Mouse (Mus musculus) spleen, adult 2 months (tissue): ENCODE results near the gene Ampd1.

Experiments used
- CTCF ChIP-seq: fragments of 200-500 bp; IDR thresholded peaks from 2 replicates; pipeline ENCODE4 v1.5.1; 2011; ENCODE audit warnings: mild to moderate bottlenecking, inconsistent platforms; ENCODE audit not compliant: insufficient read depth, insufficient read length, insufficient replicate concordance; ENCODE audit errors: extremely low read depth
- POLR2A ChIP-seq: fragments of 200-500 bp; IDR thresholded peaks from 2 replicates; pipeline ENCODE4 v1.6.1; 2011; ENCODE audit warnings: low read depth, low read length, inconsistent platforms

GRCm38 (mm10) chr3:103145336-103145735 lies 71.5 kb downstream of the Ampd1 start:
- TF ChIP-seq CTCF (no peak), POLR2A (no peak)
